Mouse (Mus musculus) spleen, adult 2 months (tissue): ENCODE measurements at regions not wholly inside any gene's neighbourhood (a gene's known extent, or its start where the extent isn't known, plus 50 kb on each side); places are given as distances from the start of the nearest gene placed in this dataset.

Source experiments
- CTCF ChIP-seq: fragments of 200-500 bp; IDR thresholded peaks from 2 replicates; pipeline ENCODE4 v1.5.1; 2011; ENCODE audit warnings: mild to moderate bottlenecking, inconsistent platforms; ENCODE audit not compliant: insufficient read depth, insufficient read length, insufficient replicate concordance; ENCODE audit errors: extremely low read depth
- POLR2A ChIP-seq: fragments of 200-500 bp; IDR thresholded peaks from 2 replicates; pipeline ENCODE4 v1.6.1; 2011; ENCODE audit warnings: low read depth, low read length, inconsistent platforms

DNA sequence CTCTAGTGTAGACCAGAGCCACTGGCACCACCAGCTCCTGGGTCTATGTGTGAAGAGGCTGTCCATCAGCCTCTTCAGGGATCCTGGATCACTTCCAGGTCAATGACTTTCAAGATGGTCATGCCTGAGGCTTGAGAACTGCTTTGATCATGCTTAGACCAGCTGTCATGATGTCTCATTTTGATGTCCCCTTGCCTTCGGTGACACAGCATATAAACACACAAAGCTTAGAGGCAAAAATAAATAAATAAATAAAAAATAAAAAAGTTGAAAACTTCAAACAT is 111.1 kb upstream of the Stc2 start:
- no peak for TF ChIP-seq CTCF
- TF ChIP-seq POLR2A: no peak
